Mouse (Mus musculus) heart, adult 11 months (tissue): ENCODE measurements around the gene Ovol2.
"Not testable (repeated sequence)": the region's sequence is repeated elsewhere in the genome, so short reads cannot be mapped to it uniquely, and the experiment has no call there.

Experiments
- DNase-seq: peaks from one replicate; pipeline ENCODE4 v3.0.0; 2022

Ovol2 gene

DNA sequence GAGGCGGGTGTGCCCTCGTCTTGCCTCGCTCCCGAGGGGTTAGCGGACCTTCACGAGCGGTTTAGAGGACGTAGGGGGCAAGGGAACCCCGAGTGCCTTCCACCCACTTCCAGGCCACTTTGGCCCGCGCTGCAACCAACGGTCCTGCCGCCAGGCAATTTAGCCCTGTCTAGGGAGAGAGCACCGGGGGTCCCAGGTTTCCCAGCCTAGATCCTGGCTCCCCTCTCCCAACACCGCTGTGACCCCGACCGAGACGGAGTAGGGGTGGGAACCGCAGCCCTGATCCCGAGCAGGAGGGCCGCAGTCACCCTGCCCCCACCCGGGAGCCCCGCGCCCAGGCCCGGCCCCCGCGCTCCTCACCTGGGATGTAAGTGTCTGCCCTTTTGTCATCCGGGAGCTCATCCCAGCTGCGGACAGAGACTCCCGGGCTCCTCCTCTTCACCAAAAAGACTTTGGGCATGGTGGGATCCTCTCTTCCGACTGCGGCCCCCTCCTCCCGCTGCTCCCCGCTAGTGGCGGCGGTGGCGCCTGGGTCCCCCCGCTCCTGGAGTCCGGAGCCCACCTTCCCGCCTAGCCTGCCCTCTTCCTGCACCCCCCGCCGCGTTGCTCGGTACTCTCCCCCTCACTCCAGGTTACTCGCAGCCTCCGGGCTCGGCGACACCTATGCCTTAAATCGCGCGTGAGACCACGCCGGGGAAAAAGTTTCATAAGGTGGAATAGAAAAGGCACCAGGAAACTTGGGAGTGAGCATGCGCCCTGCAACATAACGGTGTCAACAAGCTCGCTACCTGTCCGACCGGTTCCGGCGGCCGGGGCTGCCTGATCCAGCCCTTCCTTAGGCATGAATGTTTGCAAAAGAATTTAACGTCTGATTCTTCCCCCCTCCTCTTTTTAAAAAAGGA lies at the start of gene Ovol2:
Ovol2 (minus strand) TSS at position 746 of the 902 bp plus-strand sequence.
- no peak for DNase-seq

DNA sequence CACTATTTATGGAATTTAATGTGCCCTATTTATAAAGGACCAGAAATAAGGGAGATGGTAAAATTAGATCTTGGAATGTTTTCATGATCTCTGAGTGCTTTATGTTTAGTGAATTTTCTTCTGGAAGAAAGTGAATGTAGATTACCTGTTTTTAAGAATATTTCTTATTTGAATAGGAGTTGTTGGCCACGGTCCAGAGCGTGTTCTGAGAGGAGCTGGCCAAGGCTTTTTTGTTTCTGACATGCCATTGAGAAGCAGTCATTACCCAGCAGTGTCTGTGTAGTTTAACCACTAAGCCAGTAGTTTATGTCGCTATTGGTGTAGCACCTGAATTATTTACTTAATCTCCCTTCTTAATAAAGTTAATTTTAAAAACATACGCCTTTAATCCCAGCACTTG lies 49.8 kb upstream of the Ovol2 start:
- no peak for DNase-seq

GRCm38 (mm10) chr2:144381293-144381692 lies 49.3 kb upstream of the Ovol2 start:
- DNase-seq = peak; percentile 78

- no peak for DNase-seq
Measured at GRCm38 (mm10) chr2:144375063-144375703, 43.2 kb upstream of the Ovol2 start.

DNA sequence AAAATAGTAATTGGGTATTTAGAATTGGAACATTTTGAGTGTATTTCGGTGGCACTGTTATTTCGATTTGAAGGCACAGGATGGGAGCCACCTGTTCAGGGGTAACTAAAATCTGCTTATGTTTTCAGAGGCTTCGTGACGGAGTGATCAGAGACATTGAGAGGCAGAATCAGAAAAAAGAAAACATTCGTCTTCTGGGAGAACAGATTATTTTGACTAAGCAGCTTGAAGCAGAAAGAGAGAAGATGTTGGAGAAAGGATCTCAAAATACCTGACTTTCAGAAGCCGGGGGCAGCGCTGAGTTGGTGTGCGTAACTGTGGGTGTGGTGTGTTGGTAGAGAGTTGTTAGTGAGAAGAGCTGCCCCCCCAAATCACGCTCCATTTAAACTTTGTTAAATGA lies 41.1 kb upstream of the Ovol2 start:
- no peak for DNase-seq

DNA sequence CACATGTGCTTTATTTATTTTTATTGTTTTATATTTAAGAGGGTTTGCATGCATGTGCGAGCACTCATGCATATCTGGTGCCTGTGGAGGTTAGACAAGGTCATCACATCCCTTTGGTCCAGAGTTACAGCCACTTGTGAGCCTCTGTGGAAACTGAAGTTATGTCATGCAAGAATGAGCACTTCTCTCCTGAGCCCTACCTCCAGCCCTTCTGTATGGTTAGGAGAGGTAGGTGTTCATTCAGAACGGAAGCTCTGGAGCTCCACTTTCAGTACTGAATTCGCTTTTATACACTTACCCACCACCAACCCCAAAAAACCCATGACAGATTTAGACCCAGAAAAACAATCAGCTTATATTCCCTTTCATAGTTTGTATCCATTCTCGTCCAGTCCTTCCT lies 39.6 kb upstream of the Ovol2 start:
- DNase-seq = no peak

GRCm38 (mm10) chr2:144369511-144369910 lies 37.6 kb upstream of the Ovol2 start:
- DNase-seq = no peak

DNA sequence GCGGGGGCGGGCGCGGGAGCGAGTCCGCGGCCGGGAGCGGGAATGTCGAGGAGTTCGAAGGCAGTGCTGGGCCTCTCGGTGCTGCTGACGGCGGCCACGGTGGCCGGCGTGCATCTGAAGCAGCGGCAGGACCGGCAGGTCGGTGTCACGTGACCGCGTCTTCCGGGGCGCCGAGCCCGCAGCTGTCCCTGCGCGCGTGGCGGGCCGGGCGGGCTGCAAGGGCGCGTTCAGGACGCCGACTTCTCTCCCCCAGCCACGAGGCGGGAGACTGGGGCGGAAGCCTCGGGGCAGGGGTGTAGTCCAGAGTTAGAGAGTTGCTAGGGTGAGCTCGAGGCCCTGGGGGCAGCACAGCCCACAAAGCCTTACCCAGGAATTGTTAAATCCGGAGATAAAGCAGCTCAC lies 37.1 kb upstream of the Ovol2 start:
- DNase-seq = no peak

GRCm38 (mm10) chr2:144368400-144369019 lies 36.6 kb upstream of the Ovol2 start, which contains the start of the genes Kat14 and Pet117:
Gene Kat14 (plus strand): TSS chr2:144368983.
Gene Pet117 (plus strand): TSS chr2:144368996.
- peak; percentile 100 for DNase-seq

- peak; percentile 61 for DNase-seq
Measured at GRCm38 (mm10) chr2:144352843-144353242, 20.9 kb upstream of the Ovol2 start.

GRCm38 (mm10) chr2:144348525-144348924 lies 16.6 kb upstream of the Ovol2 start:
- no peak for DNase-seq

DNA sequence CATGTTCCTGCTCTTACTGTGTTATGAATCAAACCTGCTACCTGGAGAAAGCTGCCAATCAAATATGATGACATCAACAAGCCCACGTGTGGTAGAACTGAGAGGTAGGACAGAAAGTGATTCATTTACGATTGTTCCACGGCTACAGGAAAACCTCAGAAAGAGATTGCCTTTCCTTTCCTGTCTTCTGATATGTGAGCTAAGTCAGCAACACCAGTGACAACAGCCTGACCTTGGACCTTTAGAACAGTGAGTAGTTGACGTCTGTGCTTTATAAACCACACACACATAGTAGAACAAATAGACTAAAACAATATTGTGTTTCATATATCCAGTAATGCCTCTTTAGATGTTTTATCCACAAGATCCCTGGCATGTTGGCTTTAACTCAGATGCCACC lies 11.2 kb upstream of the Ovol2 start:
- no peak for DNase-seq

DNA sequence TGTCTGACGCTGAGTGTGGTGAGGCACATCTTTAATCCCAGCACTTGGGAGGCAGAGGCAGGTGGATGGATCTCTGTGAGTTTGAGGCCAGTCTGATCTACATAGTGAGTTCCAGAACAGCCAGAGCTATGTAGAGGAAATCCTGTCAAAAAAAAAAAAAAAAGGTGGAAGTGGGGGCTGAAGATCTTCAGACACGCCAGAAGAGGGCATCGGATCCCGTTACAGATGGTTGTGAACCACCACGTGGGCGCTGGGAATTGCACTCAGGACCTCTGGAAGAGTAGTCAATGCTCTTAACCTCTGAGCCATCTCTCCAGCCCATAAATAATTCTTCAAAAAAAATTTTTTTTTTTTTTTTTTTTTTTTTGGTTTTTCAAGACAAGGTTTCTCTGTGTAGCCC lies 6.2 kb upstream of the Ovol2 start:
- DNase-seq = not testable (repeated sequence)

DNA sequence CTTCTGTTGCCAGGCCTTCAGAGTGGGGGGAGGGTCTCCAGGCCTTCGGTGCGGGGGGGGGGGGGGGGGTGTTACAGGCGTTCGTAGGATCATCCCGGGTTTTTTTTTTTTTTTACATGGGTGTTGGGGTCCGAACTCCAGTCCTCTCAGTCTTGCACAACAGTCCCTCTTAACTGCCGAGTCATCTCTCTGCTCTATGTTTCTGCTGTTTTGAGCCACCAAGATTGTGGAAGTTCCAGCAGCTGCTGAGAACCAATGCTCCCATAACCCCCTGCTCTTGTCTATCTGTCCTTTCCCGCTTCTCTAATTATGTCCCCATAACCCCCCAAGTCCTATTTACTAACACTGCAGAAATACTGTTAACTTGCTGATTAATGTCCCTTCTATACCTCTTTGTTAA lies 5.8 kb upstream of the Ovol2 start:
- peak; percentile 90 for DNase-seq

- DNase-seq = no peak
Measured at GRCm38 (mm10) chr2:144337230-144337629, 5.3 kb upstream of the Ovol2 start.

GRCm38 (mm10) chr2:144333138-144333842 lies 1.3 kb upstream of the Ovol2 start:
- no peak for DNase-seq

DNA sequence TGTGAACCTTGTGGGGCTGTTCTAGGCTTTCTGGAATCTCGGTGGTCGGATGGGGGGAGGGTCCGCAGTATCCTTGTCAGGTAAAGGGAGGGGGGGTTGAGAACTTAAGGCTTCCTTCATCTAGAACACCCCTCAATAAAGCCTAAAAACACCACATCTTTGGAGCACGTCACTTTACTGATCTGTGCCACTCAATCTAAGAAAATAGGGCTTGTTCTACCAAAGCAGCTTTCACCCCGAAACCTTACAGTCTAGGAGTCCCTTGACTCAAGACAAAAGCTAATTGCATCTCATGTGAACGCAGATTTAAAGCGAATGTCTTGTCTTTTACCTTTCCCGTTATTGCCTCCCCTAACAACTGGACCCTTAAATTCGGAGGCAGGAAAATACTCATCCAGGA lies 540 bp upstream of the Ovol2 start:
- DNase-seq = no peak

DNA sequence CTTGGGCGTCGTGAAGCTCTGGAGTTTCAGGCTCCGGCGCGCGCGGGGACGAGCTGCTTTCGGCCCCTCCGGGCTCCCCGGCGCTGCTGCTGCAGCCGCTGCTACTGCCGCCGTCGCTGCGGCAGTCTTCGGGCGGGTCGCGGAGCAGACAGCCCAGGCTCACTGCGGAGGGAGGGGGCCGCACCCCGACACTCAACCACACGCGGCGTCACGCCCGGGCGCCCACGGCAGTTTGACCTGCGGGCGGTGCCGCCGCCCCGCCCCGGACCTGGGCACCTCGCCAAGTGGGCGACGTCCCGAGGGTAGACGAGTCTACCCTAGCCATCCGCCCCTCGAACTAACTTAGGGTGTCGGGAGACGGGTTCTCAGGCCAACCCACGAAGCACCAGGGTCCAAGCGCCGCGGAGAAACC lies 980 bp downstream of the Ovol2 start:
- DNase-seq = no peak

GRCm38 (mm10) chr2:144330352-144330959 lies 1.5 kb downstream of the Ovol2 start:
- DNase-seq = no peak

GRCm38 (mm10) chr2:144329937-144330336 lies 2.0 kb downstream of the Ovol2 start:
- no peak for DNase-seq

- no peak for DNase-seq
Measured at GRCm38 (mm10) chr2:144329451-144329850, 2.5 kb downstream of the Ovol2 start.

GRCm38 (mm10) chr2:144324218-144324617 lies 7.7 kb downstream of the Ovol2 start:
- no peak for DNase-seq

GRCm38 (mm10) chr2:144311372-144311771 lies 20.6 kb downstream of the Ovol2 start:
- DNase-seq = no peak
